Mouse (Mus musculus): ENCODE data around the gene Xpo6. TPM values are rescaled to one million over a fixed set of nuclear protein-coding genes. Genes with fewer than 3 reads are reported as not detected.

Gene Xpo6
- total RNA-seq, 2 experiments from 2014 or later, result 90.6 to 96.2 TPM

DNA sequence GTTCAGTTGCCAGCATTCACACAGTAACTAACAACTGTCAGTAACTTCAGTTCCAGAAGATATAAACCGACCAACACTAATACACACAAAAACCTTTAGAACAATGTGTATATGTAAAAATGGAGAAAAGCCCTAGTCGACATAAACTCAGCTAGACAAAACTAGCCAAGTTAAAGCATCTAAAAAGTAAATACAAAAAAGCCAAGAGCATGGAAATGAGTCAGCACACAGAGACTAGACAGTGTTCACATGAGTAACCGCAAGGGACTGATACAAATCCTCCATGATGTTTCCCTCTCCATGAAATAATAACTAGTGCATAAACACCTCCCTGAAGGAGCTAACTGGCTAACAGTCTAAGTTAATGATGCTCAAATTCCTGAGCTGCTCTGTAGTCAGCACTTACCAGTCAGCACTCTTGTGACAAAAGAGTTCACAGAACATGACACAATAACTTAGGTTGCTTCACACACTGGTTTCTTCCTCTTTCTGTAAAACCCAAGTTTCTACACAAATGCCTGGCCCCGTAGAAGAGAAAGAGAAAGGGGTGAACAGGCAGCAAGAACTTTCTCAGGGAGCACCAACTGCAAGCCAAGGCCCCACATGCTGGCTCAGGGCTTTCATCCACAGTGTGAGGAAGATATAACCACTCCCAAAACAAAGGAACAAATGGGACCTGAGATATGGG lies 65.5 kb downstream of the Xpo6 start:
- no peak for DNase-seq (ENCODE audit: extremely low spot score in 1 of 2, low spot score in 1 of 2)

DNA sequence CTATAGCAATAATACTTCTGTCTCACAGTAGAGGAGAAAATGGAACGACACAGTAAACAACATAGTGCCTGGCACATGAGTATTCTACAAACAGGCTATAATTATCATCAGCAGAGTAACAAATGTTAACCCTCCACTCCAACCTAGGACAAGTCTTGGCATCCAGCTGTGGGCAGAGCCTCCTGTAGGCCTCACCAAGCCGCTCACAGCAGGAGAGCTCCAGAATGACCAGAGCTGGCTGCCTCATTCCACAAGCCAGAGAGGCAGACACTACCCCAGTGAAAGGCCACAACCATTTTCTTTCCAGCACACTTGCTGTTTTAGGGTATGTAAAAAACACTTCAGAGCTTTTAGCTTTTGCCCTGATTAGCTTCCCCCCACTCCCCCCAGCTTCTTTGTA lies 72.6 kb downstream of the Xpo6 start:
- no peak for DNase-seq (ENCODE audit: extremely low spot score in 1 of 2, low spot score in 1 of 2)

DNA sequence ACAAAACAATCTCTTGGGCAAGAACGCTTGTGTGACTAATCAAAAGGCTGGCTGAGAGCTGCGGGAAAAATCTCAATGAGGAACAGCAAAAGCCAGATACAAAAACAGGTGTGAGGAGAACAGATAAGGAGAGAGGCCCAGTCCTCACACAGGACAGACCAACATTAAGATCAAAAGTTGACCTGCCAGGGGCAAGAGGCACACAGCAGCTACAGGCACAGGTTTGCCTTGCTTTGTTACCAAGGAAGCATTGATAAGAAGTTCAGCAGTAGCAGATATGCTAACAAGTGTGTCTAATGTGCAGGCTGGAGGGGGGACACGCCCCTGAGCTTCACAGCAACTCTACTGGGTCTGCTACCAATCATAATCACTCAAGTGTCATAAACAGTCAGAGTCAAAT lies 73.8 kb downstream of the Xpo6 start:
- no peak for DNase-seq (ENCODE audit: extremely low spot score in 1 of 2, low spot score in 1 of 2)

DNA sequence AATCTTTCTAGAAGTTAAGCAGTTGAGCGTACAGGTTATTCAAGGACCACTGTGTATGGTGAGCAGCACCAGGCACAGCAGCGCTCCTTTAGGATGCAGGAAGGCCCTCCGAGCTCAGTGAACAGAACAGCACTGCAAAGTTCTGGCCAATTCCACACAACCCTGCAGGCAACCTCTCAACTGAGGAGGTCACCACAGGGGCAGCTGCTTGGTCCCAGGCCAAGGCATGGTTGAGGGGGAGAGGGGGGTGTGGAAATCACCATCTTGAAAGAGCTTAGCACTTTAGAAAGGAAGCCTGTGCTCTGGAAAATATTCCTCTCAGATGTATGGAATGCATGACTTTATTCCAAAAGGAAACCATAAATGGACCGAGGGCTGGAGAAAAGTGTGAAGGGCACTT lies 78.8 kb downstream of the Xpo6 start:
- DNase-seq (ENCODE audit: extremely low spot score in 1 of 2, low spot score in 1 of 2), result no peak

DNA sequence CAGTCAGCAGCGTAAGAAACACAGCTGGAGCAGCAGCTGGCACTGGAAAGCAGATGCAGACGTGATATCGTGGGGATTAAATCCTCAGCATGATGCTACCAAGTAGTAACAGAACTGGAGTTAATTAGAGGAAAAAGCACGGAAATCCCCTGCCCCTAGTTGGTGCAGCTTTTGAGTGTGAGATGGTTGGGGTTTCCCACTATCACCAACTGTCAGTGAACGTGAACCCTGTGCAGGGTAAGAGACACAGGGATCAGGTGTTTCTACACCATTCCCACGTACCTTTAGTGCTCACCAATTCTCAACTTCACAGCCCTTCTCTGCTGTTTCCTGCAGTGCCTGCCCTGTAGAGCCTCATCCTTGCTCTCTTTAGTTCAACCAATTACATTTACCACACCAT lies 80.5 kb downstream of the Xpo6 start:
- no peak for DNase-seq (ENCODE audit: extremely low spot score in 1 of 2, low spot score in 1 of 2)

DNA sequence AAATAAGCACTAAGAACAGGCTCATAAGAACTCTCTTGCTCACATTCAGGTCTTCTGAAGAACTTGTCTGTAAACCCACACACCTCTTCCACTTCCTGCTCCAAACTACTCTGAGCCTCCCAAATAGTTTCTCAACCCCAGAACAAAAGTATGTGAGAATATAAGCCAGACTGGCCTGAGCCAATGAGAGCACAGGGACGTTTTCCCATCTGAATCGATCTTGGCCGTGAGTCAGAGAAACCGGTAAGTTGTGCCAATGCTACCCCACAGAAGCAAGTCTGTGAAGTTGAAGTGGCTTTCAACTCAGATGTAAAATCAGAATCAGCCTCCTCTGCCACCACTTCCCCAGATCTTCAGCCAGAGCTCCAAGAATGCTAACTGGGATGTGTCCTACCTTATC lies 87.0 kb downstream of the Xpo6 start:
- DNase-seq (ENCODE audit: extremely low spot score in 1 of 2, low spot score in 1 of 2), result no peak

DNA sequence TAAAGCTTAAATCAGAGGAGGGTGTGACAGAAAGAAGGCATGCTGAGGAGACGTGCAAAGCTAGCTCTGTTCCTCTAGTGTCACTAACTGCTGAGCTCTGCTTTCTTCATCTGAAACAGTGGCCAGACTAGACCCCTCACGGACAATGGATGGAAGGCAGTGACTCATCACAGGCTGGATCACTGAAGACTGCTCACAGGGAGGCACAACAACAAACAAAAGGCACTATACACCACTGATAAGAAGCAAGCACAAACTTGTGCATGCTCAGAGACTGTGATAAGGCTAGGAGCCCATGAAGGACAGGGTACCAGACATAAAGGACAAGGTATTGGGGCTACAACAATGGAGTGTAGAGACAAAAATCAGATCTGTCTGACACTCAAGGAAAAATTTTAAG lies 89.1 kb downstream of the Xpo6 start:
- DNase-seq (ENCODE audit: extremely low spot score in 1 of 2, low spot score in 1 of 2), result no peak

DNA sequence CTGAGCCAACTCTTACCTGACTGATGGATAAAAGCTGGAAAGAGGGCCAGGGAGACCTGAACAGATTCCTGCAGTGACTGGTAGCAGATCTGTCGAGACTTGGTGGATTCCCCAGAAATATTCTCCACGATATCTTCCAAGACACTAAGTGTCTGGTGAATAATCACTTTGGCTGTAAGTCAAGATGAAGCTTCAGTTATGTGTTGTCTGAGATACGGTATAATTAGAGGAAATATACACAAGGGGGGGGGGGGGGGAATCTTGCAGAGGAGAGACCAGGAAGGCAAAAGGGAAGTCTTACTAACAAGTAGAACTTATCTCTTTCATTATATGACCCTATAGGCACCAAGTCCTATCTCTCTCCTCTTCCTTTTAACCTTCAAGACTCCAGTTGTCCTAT lies 90.4 kb downstream of the Xpo6 start:
- DNase-seq (ENCODE audit: extremely low spot score in 1 of 2, low spot score in 1 of 2), result no peak

DNA sequence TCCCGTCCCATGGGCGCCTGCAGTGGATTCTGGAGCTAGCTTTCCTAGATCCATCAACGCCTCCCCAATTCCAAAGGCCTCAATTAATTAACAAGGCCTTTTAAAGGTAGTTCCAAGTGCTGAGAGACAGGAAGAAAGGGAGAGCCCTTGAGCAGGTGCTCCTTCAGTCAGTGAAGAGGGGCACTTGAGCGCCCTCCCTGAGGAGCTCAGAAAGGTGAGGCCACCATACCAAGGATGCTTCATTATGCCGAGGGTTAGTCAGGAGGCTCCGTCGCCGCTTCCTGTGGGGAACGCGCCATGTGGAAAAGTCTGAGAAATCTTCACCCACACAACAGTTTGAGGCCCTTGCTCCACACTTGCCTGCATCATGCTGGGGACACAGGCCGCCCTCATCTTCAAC lies 99.9 kb downstream of the Xpo6 start:
- no peak for DNase-seq (ENCODE audit: extremely low spot score in 1 of 2, low spot score in 1 of 2)

DNA sequence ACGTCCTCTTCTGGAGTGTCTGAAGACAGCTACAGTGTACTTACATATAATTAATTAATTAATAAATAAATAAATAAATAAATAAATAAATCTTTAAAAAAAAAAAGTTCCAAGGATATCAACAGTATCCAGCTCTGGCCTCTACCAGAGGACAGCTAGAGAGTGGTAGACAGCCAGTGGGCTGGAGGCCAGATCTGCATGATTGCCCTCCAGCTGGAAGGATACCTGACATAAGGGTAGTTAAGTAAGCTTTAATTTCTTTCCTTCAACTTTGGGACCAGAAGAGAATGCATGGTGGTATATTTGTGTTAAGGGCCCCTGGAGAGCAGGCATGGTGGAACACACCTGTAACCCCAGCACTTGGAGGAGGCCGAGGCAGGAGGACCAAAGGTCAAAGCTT lies 100.5 kb downstream of the Xpo6 start:
- no peak for DNase-seq (ENCODE audit: extremely low spot score in 1 of 2, low spot score in 1 of 2)

DNA sequence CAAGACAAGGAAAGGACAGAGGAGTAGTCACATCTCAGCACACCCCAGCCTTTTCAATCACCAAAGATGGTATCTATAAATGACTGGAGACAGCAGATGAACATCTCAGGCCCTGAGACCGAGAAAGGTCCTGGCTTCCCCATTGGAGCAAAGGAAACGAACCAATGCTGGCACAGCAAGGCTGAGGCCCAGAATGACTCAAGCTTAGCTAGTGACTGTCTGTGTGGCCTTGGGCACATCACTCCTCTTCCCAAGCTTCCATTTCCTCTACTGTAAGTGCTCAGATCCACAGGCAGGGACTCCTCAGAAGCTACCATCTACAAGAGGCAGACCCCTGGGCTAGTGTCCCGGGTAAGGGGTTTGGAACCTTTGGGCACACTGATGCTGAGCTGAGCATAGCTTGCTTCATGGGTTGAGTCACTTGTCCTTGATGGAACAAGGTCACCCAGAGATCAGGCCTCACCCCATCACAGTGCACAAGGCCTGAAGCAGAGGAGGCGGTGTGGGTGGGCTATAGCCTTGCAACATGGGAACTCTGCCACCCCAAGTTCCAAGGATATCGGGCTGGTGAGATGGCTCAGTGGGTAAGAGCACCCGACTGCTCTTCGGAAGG lies 101.0 kb downstream of the Xpo6 start:
- DNase-seq (ENCODE audit: extremely low spot score in 1 of 2, low spot score in 1 of 2), result no peak

DNA sequence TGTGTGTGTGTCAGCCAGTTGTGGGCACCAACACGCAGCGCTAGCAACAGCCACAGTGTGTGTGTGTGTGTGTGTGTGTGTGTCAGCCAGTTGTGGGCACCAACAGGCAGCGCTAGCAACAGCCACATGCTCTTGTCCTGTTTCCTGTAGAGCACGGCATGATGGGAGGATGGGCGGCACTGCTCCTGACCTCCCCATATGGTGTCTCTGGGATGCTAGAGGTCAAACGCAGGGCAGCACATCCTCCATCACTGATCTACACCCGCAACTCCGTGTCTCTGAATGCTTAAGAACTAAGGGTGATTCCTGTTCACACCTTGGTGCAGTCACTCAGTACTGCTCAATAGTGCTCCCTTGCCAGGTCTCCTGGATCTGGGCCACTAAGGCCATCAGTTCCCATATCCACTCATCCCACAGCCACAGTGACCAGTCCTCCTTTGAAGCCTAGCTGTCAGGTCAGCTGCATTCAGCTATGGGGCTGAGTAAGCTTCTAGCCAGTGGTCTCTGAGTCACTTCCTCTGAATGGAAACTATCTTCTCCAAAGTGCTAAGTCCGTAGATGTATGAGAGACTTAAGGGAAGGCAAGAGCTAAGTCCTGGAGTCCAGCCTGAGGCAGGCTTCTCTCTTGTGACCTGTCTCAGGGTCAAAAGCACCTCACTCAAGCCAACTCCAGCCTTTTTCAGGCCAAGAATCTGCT lies 102.9 kb downstream of the Xpo6 start:
- DNase-seq (ENCODE audit: extremely low spot score in 1 of 2, low spot score in 1 of 2), result no peak

DNA sequence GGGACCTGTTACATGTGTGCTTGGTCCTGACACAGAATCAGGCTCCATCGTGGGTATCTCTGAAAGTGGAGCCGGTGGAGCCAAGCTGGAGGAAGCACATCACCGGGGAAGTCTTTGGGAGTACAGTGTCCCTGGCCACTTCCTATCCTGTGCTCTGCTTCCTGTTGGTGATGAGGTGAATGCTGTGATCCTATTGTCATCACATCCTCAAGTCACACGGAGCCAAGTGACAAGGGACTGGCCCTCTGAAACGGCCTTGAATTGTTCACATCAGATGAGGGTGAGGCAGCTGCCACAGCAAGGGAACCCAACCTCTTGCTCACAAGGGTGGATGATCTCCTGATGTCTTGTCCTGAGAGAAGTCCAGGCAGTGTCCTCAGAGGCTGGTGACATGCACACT lies 103.7 kb downstream of the Xpo6 start:
- no peak for DNase-seq (ENCODE audit: extremely low spot score in 1 of 2, low spot score in 1 of 2)

DNA sequence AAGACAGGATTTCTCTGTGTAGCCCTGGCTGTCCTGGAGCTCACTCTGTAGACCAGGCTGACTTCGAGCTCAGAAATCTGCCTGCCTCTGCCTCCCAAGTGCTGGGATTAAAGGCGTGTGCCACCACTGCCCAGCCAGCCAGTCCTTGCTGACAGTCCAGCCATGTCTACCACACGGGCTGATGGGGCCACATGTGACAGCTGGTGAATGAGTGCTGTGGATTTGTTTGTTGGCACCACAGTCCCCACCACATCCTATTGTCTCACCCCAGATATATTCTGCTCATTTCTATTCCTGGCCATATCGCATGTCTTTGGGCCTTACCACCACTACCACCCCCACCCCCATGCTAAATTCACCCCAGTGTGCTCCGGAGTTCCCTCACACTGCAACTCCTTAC lies 105.6 kb downstream of the Xpo6 start:
- no peak for DNase-seq (ENCODE audit: extremely low spot score in 1 of 2, low spot score in 1 of 2)

DNA sequence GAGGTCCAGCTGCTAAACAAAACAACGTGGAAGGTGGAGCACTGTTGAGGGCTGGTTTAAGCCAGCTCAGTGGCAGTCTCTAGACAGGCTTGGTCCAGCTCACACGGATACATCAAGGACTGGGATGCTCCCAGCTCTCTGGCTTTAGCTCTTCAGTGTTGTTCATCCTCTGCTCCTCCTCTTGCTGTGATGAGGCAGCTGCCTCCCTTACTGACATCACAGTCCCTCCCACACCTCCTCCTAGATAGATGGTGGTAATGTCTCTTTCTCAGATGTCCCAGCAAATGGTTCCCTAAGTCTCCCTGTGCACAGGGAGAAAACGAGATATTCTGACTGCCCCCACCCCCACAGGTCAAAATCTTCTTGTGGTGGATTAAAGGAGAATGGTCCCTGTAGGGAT lies 107.1 kb downstream of the Xpo6 start:
- DNase-seq (ENCODE audit: extremely low spot score in 1 of 2, low spot score in 1 of 2), result no peak

DNA sequence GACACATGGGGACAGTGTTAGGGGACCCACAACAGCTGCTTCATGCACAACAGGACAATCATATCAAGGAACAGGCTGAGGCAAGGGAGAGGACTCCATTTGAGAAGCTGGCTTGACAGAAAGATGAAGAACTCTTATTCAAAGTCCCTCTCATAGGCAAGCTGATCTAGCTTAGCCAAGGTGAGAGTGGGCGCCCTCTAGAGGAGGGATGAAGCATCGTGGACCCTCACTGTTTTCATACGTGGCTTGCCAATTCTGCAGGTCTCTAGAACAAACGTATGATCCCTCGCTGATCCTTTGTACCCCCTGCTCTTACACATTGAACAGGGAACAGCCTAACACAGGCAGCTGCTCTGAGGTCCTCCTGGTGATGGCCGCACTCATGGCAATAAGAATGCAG lies 110.5 kb downstream of the Xpo6 start:
- DNase-seq (ENCODE audit: extremely low spot score in 1 of 2, low spot score in 1 of 2), result peak; percentile 27 to 64

DNA sequence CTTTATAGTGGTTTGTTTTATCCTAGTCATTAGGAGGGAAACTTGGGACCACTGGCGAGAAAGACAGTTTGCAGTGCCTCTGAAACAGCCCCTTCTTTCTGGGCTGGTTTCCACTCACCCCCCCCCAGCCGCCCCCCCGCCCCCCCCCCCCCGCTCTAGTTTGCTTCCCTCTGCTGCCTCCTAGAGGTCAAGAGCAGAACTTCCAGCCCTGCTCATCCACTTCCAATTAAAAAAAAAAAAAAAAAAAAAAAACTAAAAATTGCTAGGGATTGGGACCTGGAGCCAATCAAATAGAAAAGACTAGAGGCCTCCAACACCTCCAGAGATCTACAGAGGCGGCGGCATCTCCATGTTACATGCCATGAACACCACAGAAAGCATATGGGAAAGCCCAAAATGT lies 112.1 kb downstream of the Xpo6 start:
- no peak for DNase-seq (ENCODE audit: extremely low spot score in 1 of 2, low spot score in 1 of 2)

DNA sequence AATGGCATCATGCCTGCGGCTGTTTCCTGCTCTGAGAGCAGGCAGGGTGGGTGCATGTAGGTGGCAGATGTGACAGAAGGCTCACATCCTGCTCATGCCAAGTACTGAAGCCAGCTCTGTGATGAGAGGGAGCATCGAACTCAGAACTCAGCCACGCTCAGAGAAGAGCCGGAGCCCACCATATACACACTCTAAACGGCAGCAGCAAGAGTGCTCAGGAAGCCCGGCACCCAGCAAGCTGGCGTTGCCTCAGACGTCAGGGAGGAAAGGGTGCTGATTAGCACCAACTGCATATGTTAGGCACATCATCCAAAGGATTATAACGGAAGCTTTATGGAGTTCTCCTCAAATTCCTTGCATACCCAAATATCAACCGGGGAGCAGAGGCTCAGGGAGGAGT lies 112.7 kb downstream of the Xpo6 start:
- no peak for DNase-seq (ENCODE audit: extremely low spot score in 1 of 2, low spot score in 1 of 2)

DNA sequence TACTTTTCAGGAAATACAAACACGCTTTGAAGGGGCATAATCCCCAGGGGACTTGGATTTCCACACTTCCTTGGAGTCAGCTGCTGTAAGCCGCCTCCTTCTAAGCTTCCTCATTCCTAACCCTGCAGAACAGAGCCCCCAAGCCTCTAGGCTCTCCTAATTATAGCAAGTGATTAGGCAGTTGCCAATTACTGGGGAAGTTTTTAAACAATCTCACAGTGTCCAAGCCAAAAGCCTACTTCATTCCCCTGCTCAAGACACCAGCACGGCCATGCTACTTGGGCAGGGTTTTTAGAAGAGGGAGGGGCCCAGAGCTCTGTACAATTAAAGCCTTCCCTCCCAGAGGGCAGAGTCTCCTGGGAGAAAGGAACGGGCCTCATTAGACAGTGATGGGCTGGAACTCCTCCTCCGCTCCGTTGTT lies 114.0 kb downstream of the Xpo6 start:
- no peak for DNase-seq (ENCODE audit: extremely low spot score in 1 of 2, low spot score in 1 of 2)

DNA sequence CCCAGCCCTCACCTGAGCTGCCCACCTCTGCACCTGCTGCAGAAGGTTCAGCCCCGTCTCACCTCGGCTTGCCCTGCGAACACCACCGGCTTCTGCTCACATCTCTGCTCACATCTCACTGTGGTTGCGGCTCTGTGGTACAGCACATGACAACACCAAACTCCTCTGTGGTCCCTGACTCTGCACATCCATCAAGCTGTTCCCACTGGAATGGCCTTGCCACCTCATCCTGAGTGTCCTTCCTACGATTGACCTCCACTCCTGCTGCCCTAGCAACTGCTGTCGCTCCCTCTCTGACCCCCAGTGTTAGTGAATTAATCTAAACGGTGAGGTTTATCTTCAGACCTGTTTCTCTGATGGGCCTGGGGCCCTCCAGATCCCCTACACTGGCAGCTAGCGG lies 115.1 kb downstream of the Xpo6 start:
- no peak for DNase-seq (ENCODE audit: extremely low spot score in 1 of 2, low spot score in 1 of 2)

DNA sequence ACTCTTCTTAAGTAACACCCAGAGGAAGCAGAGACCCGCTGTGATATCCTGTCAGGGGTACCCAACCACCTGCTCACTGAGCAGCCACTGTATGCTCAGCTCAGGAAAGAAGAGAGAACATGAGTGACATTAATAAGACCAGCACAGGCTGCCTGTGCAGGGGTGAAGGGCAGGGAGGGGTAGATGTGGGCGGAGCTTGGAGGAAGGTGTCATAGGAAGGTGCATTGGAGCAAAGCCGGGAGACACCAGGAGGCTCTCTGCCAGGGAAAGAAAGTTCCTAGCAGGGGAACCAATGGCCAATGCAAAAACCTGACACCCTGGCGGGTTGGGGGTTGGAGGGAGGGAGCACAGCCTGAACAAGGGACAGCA lies 116.3 kb downstream of the Xpo6 start:
- DNase-seq (ENCODE audit: extremely low spot score in 1 of 2, low spot score in 1 of 2), result no peak

DNA sequence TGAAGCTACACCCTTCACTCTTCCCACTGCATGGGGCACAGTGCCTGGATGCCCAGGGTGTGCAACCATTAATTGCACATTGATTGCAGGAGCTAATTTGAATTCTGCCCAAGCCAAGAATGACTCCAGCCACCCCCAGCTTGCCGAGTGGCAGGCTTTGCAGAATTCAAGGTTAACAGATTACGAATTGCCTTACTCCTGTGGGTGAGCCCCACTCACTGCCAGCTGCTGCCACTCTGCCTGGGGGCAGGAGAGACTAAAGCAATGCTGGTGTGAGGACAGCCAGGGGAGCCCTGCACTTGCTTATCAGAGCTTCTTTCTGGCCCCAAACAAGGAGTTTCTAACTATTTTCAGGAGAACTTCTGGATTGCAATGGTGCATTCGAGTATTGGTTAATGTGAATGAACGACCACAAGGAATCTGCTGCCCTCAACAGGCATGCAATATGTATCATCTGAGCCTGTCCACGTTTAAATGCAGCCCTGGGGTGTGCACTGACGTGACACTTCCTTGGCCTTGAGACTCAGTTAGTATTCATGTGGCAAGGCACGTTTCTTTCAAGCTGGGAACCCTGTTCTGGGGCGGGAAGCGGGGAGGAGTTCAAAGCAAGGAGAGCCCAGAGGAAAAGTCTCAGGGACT lies 116.8 kb downstream of the Xpo6 start:
- no peak for DNase-seq (ENCODE audit: extremely low spot score in 1 of 2, low spot score in 1 of 2)

All from layer of hippocampus, postnatal 25 days (tissue).